Mouse (Mus musculus) cerebellum, postnatal 14 days (tissue): ENCODE measurements at regions not wholly inside any gene's neighbourhood (a gene's known extent, or its start where the extent isn't known, plus 50 kb on each side); places are given as distances from the start of the nearest gene placed in this dataset.
"Not testable (repeated sequence)": the region's sequence is repeated elsewhere in the genome, so short reads cannot be mapped to it uniquely, and the experiment has no call there.

ENCODE experiments used
- DNase-seq, 2 experiments: peaks; one replicate each; pipeline ENCODE4 v3.0.0; 2021; ENCODE audit warnings: mixed read lengths in 2 of 2

- not testable (repeated sequence) for DNase-seq
Measured at GRCm38 (mm10) chr12:21680026-21680425, 262.6 kb upstream of the Ywhaq start.

GRCm38 (mm10) chr12:21649381-21649780, 231.9 kb upstream of the Ywhaq start:
- DNase-seq, result not testable (repeated sequence)

- DNase-seq, result peak; percentile 79 to 83
Measured at GRCm38 (mm10) chr12:21613781-21614180, 196.3 kb upstream of the Ywhaq start.

DNA sequence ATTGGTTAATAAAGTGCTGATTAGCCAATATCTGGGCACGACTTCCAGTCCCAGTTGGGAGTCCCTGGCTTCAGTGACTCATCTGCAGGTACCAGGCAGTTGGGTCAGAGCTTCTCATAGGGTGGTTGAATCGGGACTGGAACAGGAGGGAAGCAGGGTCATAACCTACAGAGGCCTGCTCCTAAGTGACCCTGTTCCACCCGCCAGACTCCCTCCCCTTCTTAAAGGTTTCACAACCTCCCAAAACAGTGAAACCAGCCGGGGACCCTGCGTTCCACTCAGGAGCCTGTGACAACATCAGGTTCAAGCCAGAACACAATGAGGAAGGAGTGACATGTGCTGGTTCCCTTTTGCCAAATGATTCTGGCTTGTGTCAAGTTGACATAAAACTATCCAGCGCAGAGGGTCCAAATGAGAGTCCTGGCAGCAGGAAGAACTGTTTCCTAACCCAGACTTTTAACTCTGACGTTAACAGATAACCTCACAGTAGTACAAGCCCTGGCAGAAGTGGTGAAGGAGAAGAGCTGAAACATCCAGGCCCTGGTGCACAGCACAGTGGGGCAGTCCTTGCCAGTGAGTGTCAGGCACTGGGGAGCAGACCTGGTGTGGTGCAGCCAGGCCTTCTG, 151.1 kb upstream of the Ywhaq start:
- DNase-seq, result no peak

GRCm38 (mm10) chr12:21543962-21544361, 126.5 kb upstream of the Ywhaq start:
- not testable (repeated sequence) for DNase-seq

- peak; percentile 69 to 73 for DNase-seq
Measured at GRCm38 (mm10) chr12:21543153-21543894, 125.9 kb upstream of the Ywhaq start.

DNA sequence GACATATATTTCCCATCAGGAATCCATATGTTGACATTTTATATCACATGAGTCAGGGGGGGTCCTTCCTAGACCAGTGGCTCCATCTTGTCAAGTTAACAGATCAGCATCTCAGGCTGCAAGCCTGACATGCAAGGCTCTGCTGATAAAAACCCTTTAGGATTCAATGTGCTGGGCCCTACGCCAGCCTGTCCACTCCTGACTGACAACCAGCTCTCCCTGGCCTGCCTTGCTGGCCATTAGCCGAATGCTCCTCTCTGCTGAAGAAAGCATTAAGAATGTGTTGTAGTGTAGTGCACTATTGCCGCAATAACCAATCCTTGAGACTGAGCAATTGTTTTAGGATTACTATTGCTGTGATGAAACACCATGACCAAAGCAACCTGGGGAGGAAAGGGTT, 114.3 kb upstream of the Ywhaq start:
- peak in 1 of 2 experiments; percentile 39 for DNase-seq

GRCm38 (mm10) chr12:21529367-21529766, 111.9 kb upstream of the Ywhaq start:
- DNase-seq, result not testable (repeated sequence)

DNA sequence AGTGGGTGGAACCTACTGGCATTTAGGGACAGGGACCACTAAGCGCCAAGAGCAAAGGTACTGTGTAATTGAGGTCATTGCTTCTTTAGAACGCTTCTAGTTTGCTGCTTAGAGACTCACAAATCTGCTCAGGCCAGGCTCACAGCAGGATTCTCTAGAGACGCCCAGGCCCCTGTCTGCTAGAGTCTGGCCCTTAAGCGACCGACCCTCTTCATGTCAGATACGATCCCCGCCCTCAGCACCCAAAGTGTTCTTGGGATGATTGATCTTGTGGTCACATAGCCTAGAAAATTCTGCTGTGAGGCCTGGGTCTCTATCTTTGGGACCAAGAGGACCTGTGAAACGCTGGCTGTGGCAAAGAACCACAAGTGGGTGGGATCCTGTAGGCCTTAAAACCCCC, 109.9 kb upstream of the Ywhaq start:
- DNase-seq, result not testable (repeated sequence)

- DNase-seq, result not testable (repeated sequence)
Measured at GRCm38 (mm10) chr12:21526906-21527305, 109.5 kb upstream of the Ywhaq start.

DNA sequence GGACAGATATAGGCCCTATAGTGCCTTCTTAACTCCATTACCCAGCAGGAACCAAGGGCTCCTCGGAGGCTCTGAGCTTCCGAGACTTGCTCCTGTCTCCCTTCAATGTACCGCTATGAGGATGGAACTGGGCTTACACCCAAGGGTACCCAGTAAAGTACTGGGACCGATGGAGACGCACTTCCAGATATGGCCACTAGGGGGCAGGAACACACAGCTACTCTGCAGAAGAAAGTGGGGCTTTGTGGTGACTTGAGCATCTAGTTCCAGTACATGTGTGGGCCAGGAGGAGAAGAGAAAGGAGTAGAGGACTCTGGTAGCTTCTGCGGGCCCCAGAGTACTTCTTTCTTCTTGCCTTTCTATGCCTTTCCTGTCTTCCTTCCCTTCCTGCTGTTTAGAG, 108.1 kb upstream of the Ywhaq start:
- DNase-seq, result peak in 1 of 2 experiments; percentile 19

DNA sequence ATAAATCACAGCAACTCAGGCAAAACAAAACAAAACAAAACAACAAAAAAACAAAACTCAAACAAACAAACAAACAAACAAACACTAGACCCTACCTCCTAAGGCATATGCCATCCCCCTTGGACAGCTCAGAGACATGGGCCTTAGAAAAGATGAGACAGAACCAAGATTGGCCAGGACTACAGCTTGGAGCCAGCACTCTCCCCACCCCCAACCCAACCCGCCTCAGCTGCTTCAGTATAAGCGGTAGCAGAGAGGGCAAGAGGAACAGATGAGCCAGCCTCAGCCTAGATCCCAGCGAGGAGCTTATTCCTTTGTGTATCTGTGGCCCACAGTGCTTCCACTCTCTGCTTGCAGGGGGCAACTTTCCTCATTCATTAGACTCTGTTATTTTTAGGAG, 105.2 kb upstream of the Ywhaq start:
- peak in 1 of 2 experiments; percentile 40 for DNase-seq

DNA sequence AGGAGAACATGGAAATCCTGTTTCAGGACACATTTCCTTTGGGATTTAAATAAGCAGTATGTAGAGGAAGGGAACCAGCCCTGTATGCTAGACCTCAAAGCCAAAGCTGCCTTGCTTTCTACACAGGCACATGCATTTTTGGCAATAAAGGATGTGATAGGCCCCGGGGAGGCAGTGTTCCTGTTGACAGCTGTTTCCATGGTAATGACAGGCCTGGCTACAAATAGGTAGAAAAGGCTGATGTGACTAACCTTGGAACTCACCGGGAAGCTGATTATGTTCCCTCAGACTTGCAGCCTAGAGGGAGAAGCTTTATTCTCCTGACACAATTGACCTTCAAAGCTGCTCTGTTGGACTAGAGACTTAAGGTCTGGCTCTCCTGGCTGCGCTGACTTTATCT, 101.6 kb upstream of the Ywhaq start:
- DNase-seq, result no peak

DNA sequence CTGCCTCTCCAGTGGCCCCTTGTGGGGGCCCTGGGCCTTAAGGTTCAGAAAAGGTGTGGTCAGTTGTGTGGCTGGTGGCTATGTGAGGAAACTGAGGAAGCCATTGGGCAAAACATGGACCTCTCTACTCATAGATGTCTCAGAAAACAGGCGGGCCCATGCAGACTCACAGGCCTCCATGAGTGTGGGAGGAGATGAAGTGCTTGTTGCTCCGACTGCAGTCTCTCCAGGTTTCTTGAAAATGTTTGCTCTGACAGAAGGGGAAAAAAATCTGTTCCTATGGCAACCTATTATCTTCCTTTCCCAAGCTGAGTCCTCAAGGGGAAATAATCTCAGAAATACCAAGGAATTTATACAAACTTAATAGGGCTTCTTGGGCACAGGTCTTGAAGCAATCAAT, 95.3 kb upstream of the Ywhaq start:
- no peak for DNase-seq

DNA sequence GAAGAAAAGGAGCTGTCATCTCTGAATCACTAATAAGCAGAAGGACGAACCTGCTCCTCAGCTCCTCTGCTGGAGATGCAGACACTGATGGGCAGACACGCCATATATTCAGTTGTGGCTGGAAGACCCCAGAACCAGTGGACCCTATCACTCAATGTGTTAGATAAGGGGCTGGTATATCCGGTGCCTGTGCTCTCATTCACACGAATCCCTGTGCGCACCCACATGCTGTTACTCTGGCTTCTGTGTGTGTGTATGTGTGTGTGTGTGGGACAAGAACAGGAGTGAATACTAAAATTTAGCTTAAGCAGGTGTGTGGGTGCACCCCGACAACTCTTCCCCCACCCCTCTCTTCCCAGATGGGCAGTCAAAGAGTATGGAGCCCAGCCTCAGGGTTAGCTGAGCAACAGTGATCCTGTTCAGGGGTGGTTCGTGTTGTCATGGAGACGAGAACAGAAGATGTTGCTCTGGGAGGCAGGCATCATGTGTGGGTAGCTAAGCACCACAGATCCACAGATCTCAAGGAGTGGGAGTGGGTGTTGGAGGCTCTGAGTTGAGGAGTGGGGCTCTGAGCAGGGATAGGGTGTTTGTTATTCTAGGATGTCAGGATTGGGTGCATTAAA, 93.7 kb upstream of the Ywhaq start:
- DNase-seq, result no peak

DNA sequence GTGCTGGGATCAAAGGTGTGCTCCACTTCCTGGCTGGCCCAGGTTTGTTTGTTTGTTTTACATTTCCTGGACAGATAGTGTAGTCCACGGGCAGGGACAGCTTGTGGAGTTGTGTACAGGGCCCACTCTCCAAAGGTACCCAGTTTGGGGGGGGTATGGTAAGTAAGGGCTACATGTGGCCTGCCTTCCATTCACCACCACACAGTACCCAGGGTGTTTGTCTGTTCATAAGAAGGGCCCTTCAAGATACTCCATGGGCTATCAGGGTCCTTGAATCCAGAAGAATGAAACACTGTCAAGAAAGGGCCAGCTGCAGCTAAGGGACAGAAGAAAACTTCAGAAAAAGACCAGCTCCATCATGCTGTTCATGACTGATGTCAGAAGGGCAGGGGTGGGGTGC, 89.6 kb upstream of the Ywhaq start:
- no peak for DNase-seq

GRCm38 (mm10) chr12:21505731-21506368, 88.4 kb upstream of the Ywhaq start:
- peak; percentile 66 to 67 for DNase-seq

- no peak for DNase-seq
Measured at GRCm38 (mm10) chr12:21503250-21503649, 85.8 kb upstream of the Ywhaq start.

- DNase-seq, result no peak
Measured at GRCm38 (mm10) chr12:21496974-21497373, 79.5 kb upstream of the Ywhaq start.

- no peak for DNase-seq
Measured at GRCm38 (mm10) chr12:21495511-21495910, 78.1 kb upstream of the Ywhaq start.

GRCm38 (mm10) chr12:21493471-21493870, 76.0 kb upstream of the Ywhaq start:
- no peak for DNase-seq

- DNase-seq, result no peak
Measured at GRCm38 (mm10) chr12:21492549-21493291, 75.3 kb upstream of the Ywhaq start.

DNA sequence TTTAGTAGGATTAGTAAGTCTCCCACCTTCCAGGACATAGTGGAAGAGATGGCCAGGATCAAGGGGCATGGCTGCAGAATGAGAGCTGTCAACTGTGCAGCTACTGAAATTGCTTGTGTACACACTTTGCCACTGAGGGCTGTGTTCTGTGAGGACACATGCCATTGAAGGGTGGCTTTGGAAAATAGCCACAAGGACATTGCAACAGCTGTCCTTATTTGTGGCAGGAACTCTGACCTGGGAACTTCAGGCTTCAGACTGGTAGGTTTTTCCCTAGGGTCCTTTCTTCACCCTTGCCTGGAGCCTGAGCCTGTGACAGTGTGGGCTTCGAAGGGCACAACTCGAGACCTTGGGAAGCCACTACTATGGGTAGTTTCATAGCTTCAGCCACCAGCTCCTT, 64.2 kb upstream of the Ywhaq start:
- DNase-seq, result no peak
